Mouse (Mus musculus): ENCODE data around the gene Selenow. TPM values are rescaled to one million over a fixed set of nuclear protein-coding genes. Genes with fewer than 3 reads are reported as not detected.

The Selenow gene
- polyA plus RNA-seq, 1 experiment: 474 TPM

GRCm38 (mm10) chr7:15937491-15937890, 15.3 kb upstream of the Selenow start:
- Histone ChIP-seq H3K4me3 (ENCODE audit: control insufficient read depth, insufficient read depth, low read length) (no peak overlapping the region), H3K27me3 (ENCODE audit: control insufficient read depth, insufficient read depth, low read length) (no peaks in the 10 kb centered on the region), H3K36me3 (ENCODE audit: control insufficient read depth, insufficient read depth, low read length) (peaks cover 57% of the 10 kb centered on the region), H3K4me1 (replicated peaks; ENCODE audit: control insufficient read depth, insufficient read depth, low read length) (no peaks in the 10 kb centered on the region), H3K27ac (ENCODE audit: control insufficient read depth, insufficient read depth, low read length) (no peak overlapping the region)
- no peak for DNase-seq
- WGBS: 94% methylated on average over 5 of the region's 5 CpGs
- no peak for TF ChIP-seq POLR2A (IDR thresholded peaks at IDR 0.05; ENCODE audit: control insufficient read depth, extremely low read depth, insufficient read depth, low read length, poor library complexity)
- TF ChIP-seq CTCF (IDR thresholded peaks at IDR 0.05; ENCODE audit: borderline replicate concordance, control insufficient read depth, extremely low read depth, insufficient read depth, low read length, poor library complexity): no peak

GRCm38 (mm10) chr7:15933437-15934359, 11.5 kb upstream of the Selenow start:
- H3K4me1 ChIP-seq (replicated peaks; ENCODE audit: control insufficient read depth, insufficient read depth, low read length): no peaks in the 10 kb centered on the region
- H3K27ac ChIP-seq (ENCODE audit: control insufficient read depth, insufficient read depth, low read length): no peak overlapping the region
- no peaks in the 10 kb centered on the region for H3K27me3 ChIP-seq (ENCODE audit: control insufficient read depth, insufficient read depth, low read length)
- H3K36me3 ChIP-seq (ENCODE audit: control insufficient read depth, insufficient read depth, low read length): peaks cover 20% of the 10 kb centered on the region
- no peak overlapping the region for H3K4me3 ChIP-seq (ENCODE audit: control insufficient read depth, insufficient read depth, low read length)
- WGBS: 49% methylated on average over 16 of the region's 16 CpGs
- no peak for DNase-seq
- TF ChIP-seq CTCF (IDR thresholded peaks at IDR 0.05; ENCODE audit: borderline replicate concordance, control insufficient read depth, extremely low read depth, insufficient read depth, low read length, poor library complexity) (no peak), POLR2A (IDR thresholded peaks at IDR 0.05; ENCODE audit: control insufficient read depth, extremely low read depth, insufficient read depth, low read length, poor library complexity) (no peak)

- Histone ChIP-seq H3K4me3 (ENCODE audit: control insufficient read depth, insufficient read depth, low read length) (no peak overlapping the region), H3K27ac (ENCODE audit: control insufficient read depth, insufficient read depth, low read length) (no peak overlapping the region), H3K36me3 (ENCODE audit: control insufficient read depth, insufficient read depth, low read length) (0 out of 2 replicates have a peak, but pooled peaks cover under 1% of the 10 kb centered on the region), H3K4me1 (replicated peaks; ENCODE audit: control insufficient read depth, insufficient read depth, low read length) (no peaks in the 10 kb centered on the region), H3K27me3 (ENCODE audit: control insufficient read depth, insufficient read depth, low read length) (no peaks in the 10 kb centered on the region)
- 15% methylated on average over 3 of the region's 3 CpGs for WGBS
- DNase-seq: no peak
- TF ChIP-seq POLR2A (IDR thresholded peaks at IDR 0.05; ENCODE audit: control insufficient read depth, extremely low read depth, insufficient read depth, low read length, poor library complexity) (no peak), CTCF (IDR thresholded peaks at IDR 0.05; ENCODE audit: borderline replicate concordance, control insufficient read depth, extremely low read depth, insufficient read depth, low read length, poor library complexity) (no peak)
Observed at GRCm38 (mm10) chr7:15931635-15932034, 9.4 kb upstream of the Selenow start.

GRCm38 (mm10) chr7:15930543-15930942, 8.3 kb upstream of the Selenow start:
- TF ChIP-seq POLR2A (IDR thresholded peaks at IDR 0.05; ENCODE audit: control insufficient read depth, extremely low read depth, insufficient read depth, low read length, poor library complexity) (no peak), CTCF (IDR thresholded peaks at IDR 0.05; ENCODE audit: borderline replicate concordance, control insufficient read depth, extremely low read depth, insufficient read depth, low read length, poor library complexity) (no peak)
- Histone ChIP-seq H3K4me3 (ENCODE audit: control insufficient read depth, insufficient read depth, low read length) (no peak overlapping the region), H3K36me3 (ENCODE audit: control insufficient read depth, insufficient read depth, low read length) (no peaks in the 10 kb centered on the region), H3K27ac (ENCODE audit: control insufficient read depth, insufficient read depth, low read length) (no peak overlapping the region), H3K4me1 (replicated peaks; ENCODE audit: control insufficient read depth, insufficient read depth, low read length) (no peaks in the 10 kb centered on the region), H3K27me3 (ENCODE audit: control insufficient read depth, insufficient read depth, low read length) (no peaks in the 10 kb centered on the region)
- 85% methylated on average over 2 of the region's 2 CpGs for WGBS
- DNase-seq: no peak

GRCm38 (mm10) chr7:15929910-15930309, 7.7 kb upstream of the Selenow start:
- Histone ChIP-seq H3K27ac (ENCODE audit: control insufficient read depth, insufficient read depth, low read length) (no peak overlapping the region), H3K36me3 (ENCODE audit: control insufficient read depth, insufficient read depth, low read length) (no peaks in the 10 kb centered on the region), H3K4me1 (replicated peaks; ENCODE audit: control insufficient read depth, insufficient read depth, low read length) (no peaks in the 10 kb centered on the region), H3K4me3 (ENCODE audit: control insufficient read depth, insufficient read depth, low read length) (no peak overlapping the region), H3K27me3 (ENCODE audit: control insufficient read depth, insufficient read depth, low read length) (no peaks in the 10 kb centered on the region)
- TF ChIP-seq POLR2A (IDR thresholded peaks at IDR 0.05; ENCODE audit: control insufficient read depth, extremely low read depth, insufficient read depth, low read length, poor library complexity) (no peak), CTCF (IDR thresholded peaks at IDR 0.05; ENCODE audit: borderline replicate concordance, control insufficient read depth, extremely low read depth, insufficient read depth, low read length, poor library complexity) (peak; percentile 67; the same call in 1 of the 2 replicates)
- WGBS: 28% methylated on average over 4 of the region's 4 CpGs
- peak; percentile 62 for DNase-seq

GRCm38 (mm10) chr7:15921796-15922195, 406 bp downstream of the Selenow start:
- Histone ChIP-seq H3K4me3 (ENCODE audit: control insufficient read depth, insufficient read depth, low read length) (peak overlapping the region; percentile 97), H3K4me1 (replicated peaks; ENCODE audit: control insufficient read depth, insufficient read depth, low read length) (peaks cover 24% of the 10 kb centered on the region), H3K27me3 (ENCODE audit: control insufficient read depth, insufficient read depth, low read length) (no peaks in the 10 kb centered on the region), H3K27ac (ENCODE audit: control insufficient read depth, insufficient read depth, low read length) (peak overlapping the region; percentile 43; the same call in 1 of the 2 replicates), H3K36me3 (ENCODE audit: control insufficient read depth, insufficient read depth, low read length) (peaks cover 16% of the 10 kb centered on the region; the same call in 1 of the 2 replicates)
- DNase-seq: peak; percentile 56
- WGBS: 1% methylated on average over 10 of the region's 10 CpGs
- TF ChIP-seq POLR2A (IDR thresholded peaks at IDR 0.05; ENCODE audit: control insufficient read depth, extremely low read depth, insufficient read depth, low read length, poor library complexity) (no peak), CTCF (IDR thresholded peaks at IDR 0.05; ENCODE audit: borderline replicate concordance, control insufficient read depth, extremely low read depth, insufficient read depth, low read length, poor library complexity) (no peak)

Data from thymus, adult 2 months (tissue).